Mouse (Mus musculus): Measurements from ENCODE around the gene Dnajc16.

GRCm38 (mm10) chr4:141817706-141818105 is 27.0 kb upstream of the Dnajc16 start:
- TF ChIP-seq CTCF (IDR thresholded peaks at IDR 0.05; ENCODE audit: borderline replicate concordance, insufficient read depth, low read depth, low read length): no peak
- no peak for TF ChIP-seq POLR2A (IDR thresholded peaks at IDR 0.05; ENCODE audit: borderline replicate concordance, insufficient read depth, low read length)
